ENCODE assay signal across 10 mouse cellular contexts in genomic region chr16:95196622-95197021, GRCm38 (mm10).
DNase-seq lines count a peak whose midpoint lies in the region; ATAC-seq and TF ChIP-seq lines count a peak whose summit lies in the region.
"Had no signal": no experiment of that assay in that cellular context is flagged by ENCODE, and none has a peak within 500 bp of the region (broad histone marks: within the 10 kb centered on the region; RNA-seq: fewer than 3 reads in every experiment).

No protein-coding gene starts in this region.

- H3K4me3 ChIP-seq in kidney, embryonic 15.5 days (replicated peaks): no peak overlapping the region
- no peak overlapping the region for H3K4me3 ChIP-seq in embryonic facial prominence, embryonic 14.5 days (ENCODE audit: low read depth, low read length)
- no peak overlapping the region for H3K4me3 ChIP-seq in liver, adult 2 months (ENCODE audit: insufficient read depth, low read depth, low read length)
- H3K4me3 ChIP-seq: erythroblast, embryonic 14.5 days; neural tube, embryonic 13.5 days had no signal

- no peaks in the 10 kb centered on the region for H3K27me3 ChIP-seq in kidney, embryonic 15.5 days
- peaks cover 2% of the 10 kb centered on the region; the same call in 1 of the 2 replicates for H3K27me3 ChIP-seq in embryonic facial prominence, embryonic 14.5 days (replicated peaks; ENCODE audit: control insufficient read depth, insufficient read depth, low read length)
- H3K27me3 ChIP-seq in liver, adult 2 months (ENCODE audit: control insufficient read depth, insufficient read depth, low read length): no peaks in the 10 kb centered on the region
- H3K27me3 ChIP-seq: neural tube, embryonic 13.5 days had no signal

- H3K36me3 ChIP-seq in kidney, embryonic 15.5 days: no peaks in the 10 kb centered on the region
- no peaks in the 10 kb centered on the region for H3K36me3 ChIP-seq in embryonic facial prominence, embryonic 14.5 days (ENCODE audit: control insufficient read depth, insufficient read depth, low read length)
- no peaks in the 10 kb centered on the region for H3K36me3 ChIP-seq in liver, adult 2 months (ENCODE audit: control insufficient read depth, insufficient read depth, low read length)
- H3K36me3 ChIP-seq: neural tube, embryonic 13.5 days had no signal

- TF ChIP-seq POLR2A in liver, adult 2 months (IDR thresholded peaks at IDR 0.05; ENCODE audit: extremely low read depth, insufficient read depth, low read length): no peak

- no peak overlapping the region for H3K9ac ChIP-seq in kidney, embryonic 15.5 days
- H3K9ac ChIP-seq in embryonic facial prominence, embryonic 14.5 days (ENCODE audit: low read depth, low read length): no peak overlapping the region
- no peak overlapping the region for H3K9ac ChIP-seq in liver, adult 2 months (ENCODE audit: low read depth, low read length)
- H3K9ac ChIP-seq: neural tube, embryonic 13.5 days had no signal

- H3K4me1 ChIP-seq in kidney, embryonic 15.5 days: no peaks in the 10 kb centered on the region
- H3K4me1 ChIP-seq in embryonic facial prominence, embryonic 14.5 days (ENCODE audit: control insufficient read depth, insufficient read depth, low read length): no peaks in the 10 kb centered on the region
- no peaks in the 10 kb centered on the region for H3K4me1 ChIP-seq in liver, adult 2 months (ENCODE audit: control insufficient read depth, insufficient read depth, low read length)
- H3K4me1 ChIP-seq: neural tube, embryonic 13.5 days had no signal

- peak; percentile 21 for DNase-seq in kidney, adult 11 months
- DNase-seq in adrenal gland, postnatal 4 days (ENCODE audit: low spot score in 2 of 2): peak; percentile 42 to 62
- peak; percentile 77 for DNase-seq in embryonic facial prominence, embryonic 14.5 days (ENCODE audit: low spot score)
- peak; percentile 31 to 64 for DNase-seq in kidney, adult 8-10 months
- peak; percentile 28 for DNase-seq in liver, adult 2 months (ENCODE audit: extremely low read depth, low read depth, low spot score)
- peak; percentile 53 for DNase-seq in right cerebral cortex, adult 18-20 months
- peak; percentile 93 for DNase-seq in thymus, postnatal 4 days

- H3K4me2 ChIP-seq in kidney, embryonic 15.5 days: no peak overlapping the region
- H3K4me2 ChIP-seq in embryonic facial prominence, embryonic 14.5 days (ENCODE audit: low read depth, low read length): no peak overlapping the region
- H3K4me2 ChIP-seq: neural tube, embryonic 13.5 days had no signal

- no peak overlapping the region for H3K27ac ChIP-seq in kidney, embryonic 15.5 days
- H3K27ac ChIP-seq in embryonic facial prominence, embryonic 14.5 days (replicated peaks; ENCODE audit: low read depth, low read length): no peak overlapping the region
- H3K27ac ChIP-seq in liver, adult 2 months (replicated peaks; ENCODE audit: insufficient read depth, low read depth, low read length): no peak overlapping the region
- H3K27ac ChIP-seq: neural tube, embryonic 13.5 days had no signal

- WGBS in kidney, embryonic 15.5 days: 0% methylated on average over 1 of the region's 1 CpGs
- WGBS in embryonic facial prominence, embryonic 14.5 days: 0% methylated on average over 1 of the region's 1 CpGs
- WGBS in liver, adult 2 months: 0% methylated on average over 1 of the region's 1 CpGs

- TF ChIP-seq CTCF in liver, adult 2 months (IDR thresholded peaks at IDR 0.05; ENCODE audit: low read depth, low read length): peak; percentile 66

- no peaks in the 10 kb centered on the region for H3K79me2 ChIP-seq in liver, adult 2 months (ENCODE audit: control insufficient read depth, insufficient read depth, low read length)

- no peaks in the 10 kb centered on the region for H3K9me3 ChIP-seq in kidney, embryonic 15.5 days (replicated peaks)
- H3K9me3 ChIP-seq in embryonic facial prominence, embryonic 14.5 days (ENCODE audit: control insufficient read depth, low read length): no peaks in the 10 kb centered on the region
- H3K9me3 ChIP-seq: neural tube, embryonic 13.5 days had no signal

- no peak for ATAC-seq in kidney, embryonic 15.5 days (replicated peaks; ENCODE audit: low FRiP score)
- no peak for ATAC-seq in embryonic facial prominence, embryonic 14.5 days (ENCODE audit: low read depth)

Comparison
In these comparisons a context has a peak if more than half of its experiments do, and no peak if none do; other contexts are left out.
1. DNase-seq: peak in every context shown above with its lines; median percentile 93 in thymus, postnatal 4 days; 77 in embryonic facial prominence, embryonic 14.5 days; 53 in right cerebral cortex, adult 18-20 months; 52 in adrenal gland, postnatal 4 days; 48 in kidney, adult 8-10 months; 28 in liver, adult 2 months; 21 in kidney, adult 11 months.